Mouse (Mus musculus): Measurements from ENCODE around the gene Rest.

GRCm38 (mm10) chr5:77265081-77265670 is at the start of gene Rest:
- TF ChIP-seq GATA1 (IDR thresholded peaks at IDR 0.05; ENCODE audit: borderline replicate concordance, low read length) (no peak), FLI1 (IDR thresholded peaks at IDR 0.05; ENCODE audit: low read length) (no peak)

All from megakaryocyte, embryonic 14.5 days (primary cell).